ENCODE assay signal across 18 mouse cellular contexts in the genomic region with DNA sequence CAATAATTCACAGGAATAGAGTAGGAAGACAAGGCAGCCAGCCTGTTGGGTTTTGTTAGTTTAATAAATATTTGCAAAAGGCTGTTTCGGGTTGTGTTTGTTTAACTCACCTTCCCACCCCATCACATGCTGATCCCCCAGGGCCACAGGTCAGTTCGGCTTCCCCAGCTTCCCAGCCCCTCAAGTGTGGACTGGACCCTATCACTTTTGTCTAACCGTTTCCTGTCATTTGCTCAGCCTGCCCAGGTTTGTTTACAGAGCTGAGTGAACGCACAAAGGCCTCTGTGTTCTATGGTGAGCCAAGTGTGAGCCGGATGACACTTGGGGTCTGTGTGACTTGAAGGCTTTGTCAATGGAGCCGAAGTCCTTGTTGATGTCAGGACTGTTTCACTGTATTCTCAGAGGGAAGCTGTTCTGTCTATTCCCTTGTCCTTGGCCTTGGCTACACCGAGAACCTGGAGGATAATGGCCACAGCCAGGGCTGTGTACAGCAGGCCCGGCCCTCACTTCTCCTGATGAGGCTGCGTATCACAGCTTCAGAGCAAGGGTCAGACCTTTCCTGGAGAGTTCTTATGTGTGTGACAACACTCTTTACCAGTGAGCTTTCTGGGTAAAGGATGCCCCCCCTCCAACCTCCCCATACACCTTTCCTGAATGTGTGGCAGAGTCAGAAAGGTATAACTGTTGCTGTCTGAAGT. TPM values are rescaled to one million over a fixed set of nuclear protein-coding genes. Genes with fewer than 3 reads are reported as not detected.
DNase-seq lines count a peak whose midpoint lies in the region; ATAC-seq and TF ChIP-seq lines count a peak whose summit lies in the region.
"Had no signal": no experiment of that assay in that cellular context is flagged by ENCODE, and none has a peak within 500 bp of the region (broad histone marks: within the 10 kb centered on the region; RNA-seq: fewer than 3 reads in every experiment).

No protein-coding gene starts in this region.

- H3K4me1 ChIP-seq in lung, embryonic 14.5 days (ENCODE audit: insufficient read depth) = peaks cover 12% of the 10 kb centered on the region
- peaks cover 0 to 10% of the 10 kb centered on the region in 2 experiments; a peak in 2 of 4 replicates for H3K4me1 ChIP-seq in liver, embryonic 14.5 days (replicated peaks; ENCODE audit: control insufficient read depth in 2 of 2, insufficient read depth in 2 of 2, low read length in 1 of 2)
- H3K4me1 ChIP-seq in stomach, embryonic 16.5 days (ENCODE audit: control insufficient read depth, insufficient read depth, low read length) = peaks cover 35% of the 10 kb centered on the region

- ATAC-seq in lung, embryonic 14.5 days (ENCODE audit: insufficient read depth) = peak; percentile 43
- peak; percentile 67 for ATAC-seq in liver, embryonic 14.5 days (ENCODE audit: insufficient read depth)
- peak; percentile 54 for ATAC-seq in stomach, embryonic 16.5 days (ENCODE audit: insufficient read depth, low FRiP score)
- no peak for ATAC-seq in megakaryocyte-erythroid progenitor cell, adult 5-6 weeks (replicated peaks; ENCODE audit: low FRiP score, low TSS enrichment, poor library complexity, severe bottlenecking)
- ATAC-seq: forebrain, postnatal 0 days had no signal

- no peak overlapping the region for H3K9ac ChIP-seq in lung, embryonic 14.5 days
- no peak overlapping the region for H3K9ac ChIP-seq in liver, embryonic 14.5 days (replicated peaks)
- no peak overlapping the region for H3K9ac ChIP-seq in stomach, embryonic 16.5 days (ENCODE audit: low read length)
- H3K9ac ChIP-seq: forebrain, postnatal 0 days; limb, embryonic 15.5 days had no signal

- peak; percentile 56 for DNase-seq in lung, embryonic 14.5 days
- DNase-seq in lung, postnatal 14 days = no peak
- peak; percentile 27 for DNase-seq in embryo, embryonic 9.5 days (ENCODE audit: extremely low spot score)
- peak in 1 of 3 experiments; percentile 17 for DNase-seq in liver, embryonic 14.5 days (ENCODE audit: low read depth in 3 of 3, low spot score in 3 of 3)
- no peak for DNase-seq in right cerebral cortex, postnatal 4 days
- no peak for DNase-seq in spleen, postnatal 4 days (ENCODE audit: low spot score in 2 of 2)
- DNase-seq: adrenal gland, postnatal 14 days; cerebellum, adult 9-10 months; forebrain, postnatal 0 days; gastrocnemius, postnatal 14 days; heart, postnatal 36 days; retina, postnatal 1 day; spleen, adult 18-20 months had no signal

- no peaks in the 10 kb centered on the region for H3K36me3 ChIP-seq in lung, embryonic 14.5 days (ENCODE audit: insufficient read depth)
- no peaks in the 10 kb centered on the region for H3K36me3 ChIP-seq in liver, embryonic 14.5 days (replicated peaks; ENCODE audit: control insufficient read depth, insufficient read depth, low read depth)
- H3K36me3 ChIP-seq in stomach, embryonic 16.5 days (ENCODE audit: control insufficient read depth, insufficient read depth, low read length) = no peaks in the 10 kb centered on the region
- H3K36me3 ChIP-seq: limb, embryonic 15.5 days had no signal

- H3K9me3 ChIP-seq in lung, embryonic 14.5 days (ENCODE audit: low read depth, low read length) = no peaks in the 10 kb centered on the region
- no peaks in the 10 kb centered on the region for H3K9me3 ChIP-seq in liver, embryonic 14.5 days (ENCODE audit: control insufficient read depth, low read length)
- no peaks in the 10 kb centered on the region for H3K9me3 ChIP-seq in stomach, embryonic 16.5 days (replicated peaks; ENCODE audit: control insufficient read depth, low read length)
- H3K9me3 ChIP-seq: limb, embryonic 15.5 days had no signal

- H3K27ac ChIP-seq in lung, embryonic 14.5 days (ENCODE audit: low read depth) = peak overlapping the region; percentile 52; the same call in 1 of the 2 replicates
- no peak overlapping the region for H3K27ac ChIP-seq in liver, embryonic 14.5 days
- peak overlapping the region; percentile 77 for H3K27ac ChIP-seq in stomach, embryonic 16.5 days (ENCODE audit: low read length)
- H3K27ac ChIP-seq: kidney, postnatal 0 days; limb, embryonic 15.5 days had no signal

- 27% methylated on average over 9 of the region's 9 CpGs for WGBS in lung, embryonic 14.5 days
- 46% methylated on average over 9 of the region's 9 CpGs for WGBS in liver, embryonic 14.5 days (ENCODE audit: insufficient replicate concordance)
- WGBS in stomach, embryonic 16.5 days = 30% methylated on average over 9 of the region's 9 CpGs

- no peaks in the 10 kb centered on the region for H3K27me3 ChIP-seq in lung, embryonic 14.5 days (ENCODE audit: insufficient read depth, low read length)
- H3K27me3 ChIP-seq in liver, embryonic 14.5 days (ENCODE audit: control insufficient read depth, insufficient read depth, low read length) = no peaks in the 10 kb centered on the region
- H3K27me3 ChIP-seq in stomach, embryonic 16.5 days (ENCODE audit: control insufficient read depth, insufficient read depth, low read length) = no peaks in the 10 kb centered on the region
- H3K27me3 ChIP-seq: limb, embryonic 15.5 days had no signal

- H3K4me3 ChIP-seq in lung, embryonic 14.5 days (ENCODE audit: low read depth, low read length) = no peak overlapping the region
- H3K4me3 ChIP-seq in liver, embryonic 14.5 days (ENCODE audit: insufficient read depth in 1 of 2, low read depth in 2 of 2, low read length in 2 of 2) = no peak overlapping the region
- no peak overlapping the region for H3K4me3 ChIP-seq in stomach, embryonic 16.5 days (replicated peaks; ENCODE audit: low read length)
- H3K4me3 ChIP-seq: limb, embryonic 15.5 days had no signal

- H3K4me2 ChIP-seq in lung, embryonic 14.5 days = no peak overlapping the region
- no peak overlapping the region for H3K4me2 ChIP-seq in liver, embryonic 14.5 days (ENCODE audit: low read depth)
- H3K4me2 ChIP-seq in stomach, embryonic 16.5 days (ENCODE audit: low read depth, low read length) = no peak overlapping the region
- H3K4me2 ChIP-seq: limb, embryonic 15.5 days; midbrain, embryonic 11.5 days had no signal

- no peak for TF ChIP-seq EP300 in liver, embryonic 14.5 days (IDR thresholded peaks at IDR 0.05; ENCODE audit: low read depth)

- TF ChIP-seq CTCF in lung, embryonic 14.5 days (IDR thresholded peaks at IDR 0.05; ENCODE audit: low read depth) = no peak
- no peak for TF ChIP-seq CTCF in liver, embryonic 14.5 days (IDR thresholded peaks at IDR 0.05; ENCODE audit: low read depth)

RNA-seq across cellular contexts. Expression of a gene that starts 24.2 kb away (rescaled TPM):
- 3.6 TPM in 2 replicates for polyA plus RNA-seq in lung, embryonic 14.5 days (2014; fragmentation: Nextera tagmentation; extraction: Ambion mirVana)
- polyA plus RNA-seq in liver, embryonic 14.5 days (2012; rRNA removed) = 1.3 and 1.9 TPM in 2 replicates
- 1.6 TPM in 2 replicates for polyA plus RNA-seq in liver, embryonic 14.5 days (2014; fragmentation: Nextera tagmentation; extraction: Ambion mirVana)
- polyA plus RNA-seq in stomach, embryonic 16.5 days (2015; fragmentation: Nextera tagmentation; extraction: Ambion mirVana) = 6.4 and 6.7 TPM in 2 replicates
- total RNA-seq in megakaryocyte-erythroid progenitor cell, adult 5-6 weeks (2014; fragmentation: Nextera tagmentation) = 2.0 and 3.6 TPM in 2 replicates
- total RNA-seq in megakaryocyte-erythroid progenitor cell, adult 5-6 weeks (2017) = 1.5 and 1.8 TPM in 2 replicates

Comparison
In these comparisons a context has a peak if more than half of its experiments do, and no peak if none do; other contexts are left out.
1. DNase-seq: peak in lung, embryonic 14.5 days (single experiment) and embryo, embryonic 9.5 days (single experiment); none in lung, postnatal 14 days (single experiment), right cerebral cortex, postnatal 4 days (single experiment) and spleen, postnatal 4 days (0 of 2).